Mouse (Mus musculus) brain, adult 2 months (tissue): ENCODE results near the gene Pcgf1.

ENCODE experiments used
- DNase-seq: peaks from one replicate; pipeline ENCODE4 v3.0.0; 2011; ENCODE audit warnings: low read depth, low spot score

Pcgf1 gene

DNA sequence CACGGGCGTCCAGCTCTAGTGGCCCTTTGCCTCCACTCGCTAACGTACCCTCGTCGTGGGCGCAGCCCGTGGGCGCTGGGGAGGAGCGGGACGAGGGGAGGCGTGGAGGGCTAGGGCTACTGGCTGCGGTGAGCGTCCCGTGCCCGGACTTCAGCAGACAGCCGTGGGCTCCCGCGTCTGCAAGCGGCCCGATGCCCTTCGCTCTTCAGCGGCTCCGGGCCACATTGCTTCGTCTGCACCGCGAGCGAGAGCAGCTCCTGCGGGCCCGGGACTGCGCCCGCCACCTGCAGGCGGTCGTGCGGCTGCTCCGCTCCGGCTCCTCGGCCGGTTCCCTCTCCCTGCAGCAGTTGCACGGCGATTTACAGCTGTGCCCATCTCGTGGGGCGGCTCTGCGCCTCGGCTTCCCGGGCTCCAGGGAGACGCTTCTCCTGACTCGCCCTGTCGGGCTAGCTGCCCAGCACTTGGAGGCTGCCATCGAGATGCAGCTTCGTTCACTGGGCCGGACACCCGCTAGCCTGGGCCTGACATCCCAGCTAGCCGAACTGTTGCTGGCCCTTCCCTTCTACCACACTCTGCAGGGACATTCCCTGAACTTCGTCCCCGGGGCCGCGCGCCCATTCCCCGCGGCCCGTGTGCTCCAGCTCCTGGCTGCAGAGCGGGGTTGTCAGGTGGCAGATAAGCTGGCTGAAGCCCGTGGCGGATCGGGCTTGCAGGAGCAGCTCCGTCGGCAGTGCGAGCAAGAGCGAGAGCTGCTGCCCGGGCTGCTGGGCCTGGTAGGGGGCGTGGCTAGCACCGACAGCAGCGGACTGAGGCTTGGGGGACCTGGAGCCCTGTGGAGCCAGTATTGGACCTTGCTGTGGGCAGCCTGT, 24.3 kb downstream of the Pcgf1 start:
- peak; percentile 74 for DNase-seq

DNA sequence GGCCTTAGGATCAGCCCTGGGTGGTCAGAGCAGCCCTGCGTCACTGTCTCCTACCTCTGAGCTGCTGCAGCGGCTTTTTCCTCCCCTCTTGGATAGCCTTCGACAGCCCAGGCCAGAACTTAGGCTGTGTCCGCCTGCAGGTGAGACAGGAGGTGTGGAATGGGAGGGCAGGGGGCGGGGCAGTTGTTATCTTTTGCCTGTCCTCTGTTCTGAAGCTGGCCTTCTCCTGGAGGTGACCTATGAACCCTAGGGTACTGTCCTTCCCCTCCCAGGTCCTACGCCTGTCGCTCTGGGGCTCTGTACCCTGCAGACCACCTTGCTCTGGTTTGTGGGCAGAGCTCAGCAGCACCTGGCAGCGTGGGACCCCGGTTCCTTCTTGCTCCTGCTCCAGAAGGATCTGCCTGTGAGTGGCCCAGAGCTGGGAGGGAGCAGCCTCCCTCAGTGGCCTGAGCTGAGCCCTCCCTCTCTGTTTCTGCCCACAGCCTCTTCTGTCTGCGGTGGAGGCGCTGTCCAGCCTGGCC, 25.5 kb downstream of the Pcgf1 start:
- DNase-seq = no peak

DNA sequence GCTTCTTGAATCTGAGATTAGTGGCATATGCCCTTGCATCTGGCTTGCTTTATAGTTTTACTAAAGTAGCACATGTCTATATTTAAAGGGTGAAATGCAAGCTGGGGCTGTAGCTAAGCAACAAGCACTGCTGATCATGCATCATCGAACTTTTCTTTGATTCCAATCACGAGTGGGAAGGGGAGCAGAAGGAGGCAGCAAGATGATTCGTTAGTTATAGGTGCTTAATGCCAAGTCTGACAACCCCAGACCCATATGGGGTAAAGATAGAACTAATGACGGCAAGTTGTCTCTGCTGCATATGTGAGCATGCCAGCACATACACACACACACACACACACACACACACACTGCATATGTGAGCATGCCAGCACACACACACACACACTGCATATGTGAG, 26.5 kb downstream of the Pcgf1 start:
- DNase-seq = peak; percentile 74

DNA sequence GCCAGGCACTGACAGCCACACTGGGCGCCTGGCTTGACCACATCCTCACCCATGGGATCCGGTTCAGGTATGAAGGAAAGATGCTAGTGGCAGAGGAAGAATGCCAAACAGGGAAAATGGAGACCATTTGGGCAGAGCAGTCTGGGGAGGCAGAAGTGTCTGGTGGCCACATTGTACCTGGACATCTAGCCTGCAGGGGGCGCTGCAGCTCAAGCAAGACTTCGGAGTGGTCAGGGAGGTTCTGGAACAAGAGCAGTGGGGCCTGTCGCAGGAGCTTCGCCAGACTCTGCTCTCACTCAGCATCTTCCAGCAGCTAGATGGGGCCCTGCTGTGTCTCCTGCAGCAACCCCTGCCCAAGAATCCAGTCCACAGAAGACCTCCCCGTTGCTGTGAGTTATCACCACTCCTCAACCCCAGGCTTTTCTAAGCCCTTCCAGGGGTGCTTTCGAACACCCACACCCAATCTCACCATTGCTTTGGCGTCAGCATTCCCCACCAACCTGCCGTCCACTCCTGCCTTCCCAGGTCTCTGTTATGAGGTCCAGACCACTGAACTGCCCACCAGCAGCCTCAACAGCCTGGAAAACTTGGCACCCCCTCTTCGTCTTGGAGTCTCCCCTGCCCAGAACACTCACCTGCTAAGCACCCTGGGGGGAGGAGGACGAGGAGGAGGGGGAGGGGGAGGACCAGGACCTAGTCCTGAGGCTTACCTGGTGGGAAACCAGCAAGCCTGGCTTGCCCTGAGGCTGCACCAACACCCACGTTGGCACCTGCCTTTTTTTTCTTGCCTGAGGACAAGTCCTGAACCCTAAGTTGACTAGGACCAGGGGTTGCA, 30.1 kb downstream of the Pcgf1 start:
- DNase-seq = peak; percentile 83

DNA sequence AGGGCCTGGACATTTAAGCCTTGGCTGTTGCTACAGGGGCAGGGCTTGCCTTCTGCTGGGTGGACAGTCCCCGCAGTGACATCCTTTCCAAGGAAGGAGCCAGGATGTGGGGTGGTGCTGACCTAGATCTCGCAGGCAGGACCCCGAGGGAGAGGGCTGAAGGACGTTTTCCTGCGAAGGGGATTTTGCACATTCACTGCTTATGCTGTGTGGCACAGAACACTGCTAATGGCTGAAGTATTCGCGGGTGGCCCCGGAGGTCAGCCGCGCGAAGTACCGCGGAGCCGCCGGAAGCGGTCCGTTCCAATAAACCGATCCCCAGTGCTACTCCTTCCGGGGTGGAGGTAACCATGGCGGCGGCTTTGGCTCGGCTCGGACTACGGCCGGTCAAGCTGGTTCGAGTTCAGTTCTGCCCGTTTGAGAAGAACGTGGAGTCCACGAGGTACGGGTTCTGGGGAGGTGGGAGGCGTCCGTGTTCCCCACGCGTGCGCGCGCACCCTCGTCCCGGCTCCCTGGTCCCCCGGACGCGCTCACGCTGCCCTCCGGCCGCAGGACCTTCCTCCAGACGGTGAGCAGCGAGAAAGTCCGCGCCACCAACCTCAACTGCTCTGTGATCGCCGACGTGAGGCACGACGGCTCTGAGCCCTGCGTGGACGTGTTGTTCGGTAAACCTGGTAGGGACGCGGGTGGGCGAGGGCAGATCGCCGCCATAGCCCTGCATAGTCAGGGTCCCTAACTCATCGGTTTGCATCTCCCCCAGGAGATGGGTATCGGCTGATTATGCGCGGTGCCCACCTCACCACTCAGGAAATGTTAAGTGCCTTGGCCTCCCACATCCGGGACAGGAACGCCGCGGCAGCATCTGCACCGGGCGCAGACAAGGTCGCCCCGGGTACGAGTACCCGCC, 31.3 kb downstream of the Pcgf1 start, which contains the start of gene Mrpl53:
Mrpl53 (plus strand) TSS at position 279 of the 907 bp plus-strand sequence.
- peak; percentile 90 for DNase-seq

DNA sequence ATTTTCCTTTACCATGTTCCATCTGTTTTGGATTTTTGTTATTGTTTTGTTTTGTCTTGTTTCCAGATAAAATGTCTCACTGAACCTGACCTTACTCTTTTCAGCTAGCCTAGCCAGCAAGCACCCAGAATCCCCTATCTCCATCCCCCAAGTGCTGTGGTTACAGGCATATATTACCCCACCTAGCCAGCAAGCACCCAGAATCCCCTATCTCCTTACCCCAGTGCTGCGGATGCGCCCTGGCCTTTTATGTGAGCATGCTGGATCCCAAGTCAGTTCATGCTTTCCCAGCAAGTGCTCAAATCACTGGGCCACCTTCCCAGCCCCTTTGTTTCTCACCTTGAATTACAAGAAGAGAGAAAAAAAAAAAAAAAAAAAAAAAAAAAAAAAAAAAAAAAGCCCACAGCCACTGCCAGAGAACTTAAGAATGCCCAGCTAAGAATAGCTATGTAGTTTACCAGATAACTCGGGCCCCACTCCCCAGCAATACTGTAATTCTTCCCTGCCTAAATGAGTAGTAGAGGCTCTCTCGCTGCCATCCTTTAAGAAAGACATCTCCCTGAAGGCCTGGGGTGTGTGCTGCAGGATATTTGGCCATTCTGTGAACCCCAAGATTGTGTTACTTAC, 34.0 kb downstream of the Pcgf1 start:
- DNase-seq = no peak

DNA sequence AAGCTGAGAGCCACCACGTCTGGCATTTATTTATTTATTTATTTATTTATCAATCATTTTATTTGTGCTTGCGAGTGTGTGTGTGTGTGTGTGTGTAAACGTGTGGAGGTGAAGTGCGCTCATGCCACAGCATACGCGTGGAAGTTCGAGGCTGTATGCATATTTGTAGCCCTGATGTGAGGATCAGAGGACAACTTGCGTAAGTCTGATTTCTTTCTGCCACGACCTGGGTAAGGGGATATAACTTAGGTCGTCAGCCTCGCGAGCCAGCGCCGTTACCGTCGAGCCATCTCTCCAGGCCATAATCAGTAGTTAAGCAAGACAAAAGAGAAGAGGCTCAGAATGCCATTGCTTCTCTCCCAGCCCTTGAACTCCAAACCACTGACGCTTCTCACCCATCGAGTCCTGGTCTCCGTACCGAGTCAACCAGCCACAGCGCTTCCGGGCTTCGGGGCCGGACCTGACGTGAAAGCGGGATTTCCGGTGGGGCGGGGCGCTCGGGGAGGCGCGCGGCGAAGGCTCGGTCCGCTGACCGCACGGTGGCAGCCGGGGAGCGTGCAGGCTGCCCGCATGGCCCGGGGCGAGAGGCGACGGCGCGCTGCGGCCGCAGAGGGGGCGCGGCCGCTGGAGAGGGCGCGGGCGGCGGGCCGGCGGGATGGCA, 37.5 kb downstream of the Pcgf1 start, which contains the start of gene Mogs:
Mogs (plus strand) TSS at position 486 of the 661 bp plus-strand sequence.
- peak; percentile 95 for DNase-seq

DNA sequence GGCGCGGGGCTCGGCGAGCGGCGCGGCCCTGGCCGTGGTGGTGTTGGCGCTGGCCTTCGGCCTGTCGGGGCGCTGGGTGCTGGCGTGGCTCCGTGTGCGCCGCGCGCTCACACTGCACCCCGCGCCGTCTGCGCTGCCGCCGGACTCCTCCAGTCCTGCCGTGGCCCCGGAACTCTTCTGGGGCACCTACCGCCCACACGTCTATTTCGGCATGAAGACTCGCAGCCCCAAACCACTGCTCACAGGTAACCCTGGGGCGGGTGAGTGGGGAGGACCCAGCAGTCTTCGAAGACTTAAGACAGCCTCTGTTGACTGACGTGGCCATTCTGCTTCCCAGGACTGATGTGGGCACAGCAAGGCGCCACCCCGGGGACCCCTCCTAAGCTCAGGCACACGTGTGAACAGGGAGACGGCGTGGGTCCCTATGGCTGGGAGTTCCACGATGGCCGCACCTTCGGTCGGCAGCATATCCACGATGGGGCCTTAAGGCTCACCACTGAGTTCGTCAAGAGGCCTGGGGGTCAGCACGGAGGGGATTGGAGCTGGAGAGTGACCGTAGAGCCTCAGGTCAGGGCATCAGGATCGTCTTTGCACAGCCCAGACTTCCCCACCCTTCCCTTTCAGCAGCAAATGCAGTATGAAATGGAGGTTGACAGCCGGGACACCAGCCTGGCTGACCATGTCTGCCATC, 38.2 kb downstream of the Pcgf1 start:
- DNase-seq = no peak

DNA sequence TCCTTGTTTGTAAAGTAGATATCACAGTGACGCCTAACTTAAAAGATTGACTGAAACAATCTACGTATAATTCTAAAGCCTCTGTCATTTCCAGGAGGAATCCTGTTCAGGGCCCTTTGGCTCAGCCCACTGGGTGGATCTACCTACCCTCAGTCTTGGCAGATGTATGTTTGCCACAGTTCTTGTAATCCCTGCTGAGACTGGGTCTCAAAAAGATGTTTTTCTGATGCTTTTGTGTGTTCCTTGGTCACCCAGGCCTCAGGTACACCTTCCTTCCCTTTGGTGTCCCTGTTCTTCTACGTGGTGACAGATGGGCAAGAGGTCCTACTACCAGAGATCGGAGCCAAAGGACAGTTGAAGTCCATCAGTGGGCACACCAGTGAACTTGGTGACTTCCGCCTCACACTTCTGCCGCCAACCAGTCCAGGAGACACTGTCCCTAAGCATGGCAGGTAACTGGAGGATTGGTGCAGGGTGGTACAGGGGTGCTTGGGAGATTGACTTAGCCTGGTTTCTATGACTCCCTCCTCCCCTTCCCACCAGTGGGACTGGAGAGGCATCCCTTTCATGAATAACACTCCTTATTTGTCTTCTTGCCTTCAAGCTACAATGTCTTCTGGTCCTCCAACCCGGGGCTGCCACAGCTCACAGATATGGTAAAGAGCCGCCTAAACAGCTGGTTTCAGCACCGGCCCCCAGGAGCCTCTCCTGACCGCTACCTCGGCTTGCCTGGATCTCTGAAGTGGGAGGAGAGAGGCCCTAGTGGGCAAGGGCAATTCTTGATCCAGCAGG, 38.9 kb downstream of the Pcgf1 start:
- no peak for DNase-seq

DNA sequence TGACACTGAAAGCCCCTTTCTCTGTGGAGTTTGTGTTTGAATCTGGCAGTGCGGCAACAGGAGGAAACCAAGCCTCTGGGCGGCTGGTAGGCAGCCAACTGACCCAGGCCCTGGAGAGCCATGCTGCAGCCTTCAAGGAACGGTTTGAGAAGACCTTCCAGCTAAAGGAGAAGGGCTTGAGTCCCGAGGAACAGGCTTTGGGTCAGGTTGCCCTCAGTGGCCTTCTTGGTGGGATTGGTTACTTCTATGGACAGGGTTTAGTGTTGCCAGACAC, 39.4 kb downstream of the Pcgf1 start:
- DNase-seq = no peak

DNA sequence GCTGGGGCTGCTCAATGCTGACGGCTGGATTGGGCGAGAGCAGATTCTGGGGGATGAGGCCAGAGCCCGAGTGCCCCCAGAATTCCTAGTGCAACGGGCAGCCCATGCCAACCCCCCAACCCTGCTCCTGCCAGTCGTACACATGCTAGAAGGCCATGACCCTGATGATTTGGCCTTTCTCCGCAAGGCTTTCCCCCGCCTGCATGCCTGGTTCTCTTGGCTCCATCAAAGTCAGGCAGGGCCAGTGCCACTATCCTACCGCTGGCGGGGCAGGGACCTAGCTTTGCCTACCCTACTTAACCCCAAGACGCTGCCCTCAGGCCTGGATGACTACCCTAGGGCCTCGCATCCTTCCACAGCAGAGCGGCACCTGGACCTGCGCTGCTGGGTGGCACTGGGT, 39.9 kb downstream of the Pcgf1 start:
- no peak for DNase-seq

DNA sequence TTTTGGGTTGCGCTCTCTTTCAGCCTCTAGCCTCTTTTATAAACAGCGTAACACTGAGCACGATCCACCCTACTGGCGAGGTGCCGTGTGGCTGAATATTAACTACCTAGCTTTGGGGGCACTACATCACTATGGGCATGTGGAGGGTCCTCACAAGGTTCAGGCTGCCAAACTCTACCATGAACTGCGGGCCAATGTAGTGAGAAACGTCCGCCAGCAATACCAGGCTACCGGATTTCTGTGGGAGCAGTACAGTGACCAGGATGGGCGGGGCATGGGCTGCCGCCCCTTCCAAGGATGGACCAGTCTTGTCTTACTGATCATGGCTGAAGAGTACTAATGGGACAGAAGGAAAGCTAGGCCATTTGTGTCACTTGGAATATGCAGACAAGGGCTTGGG, 40.7 kb downstream of the Pcgf1 start:
- no peak for DNase-seq

DNA sequence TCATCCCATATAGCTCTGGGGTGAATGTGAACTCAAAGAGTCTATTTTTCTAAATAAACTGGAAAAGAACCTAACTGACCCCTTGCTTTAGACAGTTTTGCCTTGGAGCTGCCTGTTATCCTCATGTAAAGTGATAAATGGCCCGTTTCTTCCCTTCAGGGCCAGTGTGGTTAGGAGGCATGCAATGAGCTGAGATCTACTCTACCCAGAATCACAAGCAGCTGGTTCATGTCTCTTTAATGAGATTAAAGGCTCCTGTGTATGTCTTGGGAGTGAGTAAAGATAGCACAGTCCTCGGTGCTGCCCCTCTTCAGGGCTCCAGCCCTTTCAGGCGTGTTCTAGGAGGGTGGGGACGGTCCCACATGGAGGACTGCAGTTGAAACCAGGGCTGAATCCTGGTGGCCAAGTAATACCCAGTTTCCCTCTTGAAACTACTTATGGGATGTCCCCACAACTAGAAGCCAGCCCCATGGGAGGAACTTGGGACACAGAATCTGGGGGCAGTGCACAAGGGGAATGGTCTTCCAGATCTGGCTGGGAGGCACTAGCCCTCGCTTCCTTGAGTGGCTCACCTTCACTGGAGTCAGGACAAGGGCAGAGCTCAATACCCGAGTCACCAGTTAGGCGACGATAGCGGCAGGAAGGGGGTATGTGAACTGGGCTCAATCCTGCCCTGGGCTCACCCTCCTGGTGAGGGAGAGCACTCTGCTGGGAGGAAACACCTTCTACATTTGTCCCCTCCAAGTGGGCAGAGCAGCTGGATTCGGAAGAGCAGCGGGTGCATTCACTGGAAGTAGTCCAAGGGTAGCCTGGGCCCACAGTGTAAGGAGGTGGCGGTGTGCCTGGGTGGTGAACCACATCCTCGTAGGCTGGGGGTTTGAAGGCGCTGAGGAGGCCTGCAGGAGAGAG, 41.4 kb downstream of the Pcgf1 start:
- DNase-seq = no peak

DNA sequence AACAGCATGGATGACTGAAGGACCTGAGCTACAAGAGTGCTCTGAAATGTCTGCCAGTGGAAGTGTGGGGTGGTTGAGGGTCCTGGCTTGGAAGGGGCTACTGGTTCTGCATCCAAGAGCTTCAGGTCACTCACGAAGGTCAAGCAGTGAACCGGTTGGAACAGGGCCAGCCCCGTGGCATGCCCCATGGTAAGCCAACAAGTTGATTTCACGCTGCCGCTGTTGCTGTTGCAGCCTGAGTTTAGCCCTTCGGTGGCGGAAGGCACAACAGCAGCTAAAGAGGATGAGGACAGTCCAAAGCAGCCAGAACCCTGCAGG, 42.0 kb downstream of the Pcgf1 start:
- DNase-seq = no peak

DNA sequence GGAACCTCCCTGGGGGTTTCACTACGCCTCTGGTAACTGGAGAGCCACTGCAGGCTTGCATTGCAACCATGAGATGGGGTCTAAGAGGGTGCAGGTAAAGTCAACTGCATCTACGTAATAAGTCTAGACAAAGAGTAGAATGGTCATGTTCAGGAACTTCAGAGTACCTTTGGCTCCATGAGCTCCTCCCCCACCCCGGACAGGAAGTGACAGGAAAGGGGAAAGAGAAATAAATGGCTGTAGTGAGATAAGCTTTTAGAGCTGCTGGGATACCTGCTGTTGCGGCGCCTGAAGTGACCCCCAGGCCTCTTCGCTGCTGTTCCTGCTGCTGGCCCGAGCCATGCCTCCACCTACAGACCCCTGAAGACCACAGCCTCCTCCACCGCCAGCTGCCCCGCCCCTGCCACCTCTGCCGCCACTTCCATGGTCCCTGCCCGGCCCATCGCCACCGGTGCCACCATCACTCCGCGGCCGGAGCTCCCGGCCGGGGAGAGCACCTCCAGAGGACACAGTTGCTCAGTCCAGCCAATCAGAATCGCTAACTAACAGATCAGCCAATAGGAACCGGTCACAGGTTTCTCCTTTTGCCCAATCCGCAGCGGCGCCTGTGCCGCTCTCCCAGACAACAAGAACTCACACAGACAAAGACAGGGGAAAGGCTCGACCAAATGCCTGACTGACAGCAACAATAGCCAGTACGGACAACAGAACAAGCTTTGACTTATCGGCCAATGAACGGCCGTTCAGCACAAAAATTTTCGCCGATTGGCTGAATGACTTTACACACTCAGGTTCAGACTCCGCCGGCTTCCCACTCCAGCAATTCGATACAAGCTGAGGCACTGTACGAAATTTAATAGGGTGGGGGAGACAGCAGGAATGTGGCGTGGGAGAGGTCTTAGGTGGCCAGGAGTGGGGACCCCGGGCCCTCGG, 43.5 kb downstream of the Pcgf1 start, which contains the start of gene Wbp1:
Wbp1 (minus strand) TSS at position 630 of the 933 bp plus-strand sequence.
- peak; percentile 100 for DNase-seq

DNA sequence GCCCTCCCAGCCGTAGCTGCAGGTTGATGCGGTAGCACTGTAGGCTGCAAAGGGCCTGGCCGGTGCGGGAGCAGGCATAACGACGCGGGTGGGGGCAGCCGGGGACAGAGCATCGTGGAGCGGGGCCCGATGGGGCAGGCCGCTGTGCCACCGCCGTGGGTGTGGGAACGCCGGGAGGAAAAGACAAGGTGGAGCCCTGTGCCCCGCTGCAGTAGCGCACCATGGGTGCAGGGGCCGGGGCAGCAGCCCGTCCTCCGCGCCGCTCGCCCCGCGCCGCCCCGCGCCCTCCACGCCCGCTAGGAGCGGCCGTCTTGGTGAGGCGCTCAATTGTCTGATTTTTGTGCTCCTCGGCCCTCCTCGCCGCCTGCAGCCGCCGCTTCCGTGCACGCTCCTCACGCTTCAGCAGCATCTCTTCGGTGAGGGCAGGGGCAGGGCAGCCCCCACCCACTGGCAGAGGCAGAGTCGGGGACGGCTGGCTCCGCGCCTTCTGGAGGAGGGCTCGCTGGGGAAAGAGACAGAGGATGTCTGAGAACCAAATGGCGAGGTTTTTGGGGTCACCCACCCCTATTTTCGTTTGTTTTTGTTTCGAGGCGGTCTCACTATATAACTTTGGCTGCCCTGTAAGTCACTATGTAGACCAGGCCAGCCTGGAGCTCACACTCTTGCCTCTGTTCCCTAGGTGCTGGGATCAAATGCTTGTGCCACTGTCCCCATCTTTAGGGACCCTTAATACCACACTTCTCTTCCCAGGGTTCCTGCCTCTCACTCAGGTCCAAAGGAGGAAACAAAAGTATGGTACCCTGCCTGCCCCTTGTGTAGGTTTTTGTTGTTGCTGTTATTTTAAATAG, 44.4 kb downstream of the Pcgf1 start:
- DNase-seq = no peak
